Mouse (Mus musculus): Measurements from ENCODE around the gene Gm44503. TPM values are rescaled to one million over a fixed set of nuclear protein-coding genes. Genes with fewer than 3 reads are reported as not detected.
A peak's percentile ranks its signal among the peaks of the same experiment; 100 is the strongest.

Gm44503 gene
- total and polyA plus RNA-seq, 2 experiments: not detected

- Histone ChIP-seq H3K4me3 (ENCODE audit: insufficient read depth, low read depth, low read length) (no peak overlapping the region), H3K4me1 (ENCODE audit: control insufficient read depth, insufficient read depth, low read length) (no peaks in the 10 kb centered on the region), H3K27me3 (ENCODE audit: control insufficient read depth, insufficient read depth, low read length) (no peaks in the 10 kb centered on the region), H3K79me2 (ENCODE audit: control insufficient read depth, insufficient read depth, low read length) (no peaks in the 10 kb centered on the region), H3K36me3 (ENCODE audit: control insufficient read depth, insufficient read depth, low read length) (no peaks in the 10 kb centered on the region), H3K9ac (ENCODE audit: low read depth, low read length) (no peak overlapping the region), H3K27ac (replicated peaks; ENCODE audit: insufficient read depth, low read depth, low read length) (no peak overlapping the region)
- 90% methylated on average over 5 of the region's 5 CpGs for WGBS
- TF ChIP-seq POLR2A (IDR thresholded peaks at IDR 0.05; ENCODE audit: extremely low read depth, insufficient read depth, low read length): no peak
- DNase-seq (ENCODE audit: extremely low read depth, low read depth, low spot score): no peak
These were observed 16.1 kb downstream of the Gm44503 start for GRCm38 (mm10) chr9:72974734-72975133.

- TF ChIP-seq POLR2A (IDR thresholded peaks at IDR 0.05; ENCODE audit: extremely low read depth, insufficient read depth, low read length) (no peak), CTCF (IDR thresholded peaks at IDR 0.05; ENCODE audit: low read depth, low read length) (no peak)
- no peak for DNase-seq (ENCODE audit: extremely low read depth, low read depth, low spot score)
- no peaks in the 10 kb centered on the region for H3K36me3 ChIP-seq (ENCODE audit: control insufficient read depth, insufficient read depth, low read length)
- H3K79me2 ChIP-seq (ENCODE audit: control insufficient read depth, insufficient read depth, low read length): no peaks in the 10 kb centered on the region
- no peak overlapping the region for H3K27ac ChIP-seq (replicated peaks; ENCODE audit: insufficient read depth, low read depth, low read length)
- H3K27me3 ChIP-seq (ENCODE audit: control insufficient read depth, insufficient read depth, low read length): no peaks in the 10 kb centered on the region
- no peaks in the 10 kb centered on the region for H3K4me1 ChIP-seq (ENCODE audit: control insufficient read depth, insufficient read depth, low read length)
- no peak overlapping the region for H3K9ac ChIP-seq (ENCODE audit: low read depth, low read length)
- 91% methylated on average over 1 of the region's 1 CpGs for WGBS
- no peak overlapping the region for H3K4me3 ChIP-seq (ENCODE audit: insufficient read depth, low read depth, low read length)
These were observed 16.6 kb downstream of the Gm44503 start for GRCm38 (mm10) chr9:72975242-72975641.

GRCm38 (mm10) chr9:72983066-72983465 is 24.4 kb downstream of the Gm44503 start:
- H3K4me3 ChIP-seq (ENCODE audit: insufficient read depth, low read depth, low read length): no peak overlapping the region

GRCm38 (mm10) chr9:72985250-72986220 is 26.9 kb downstream of the Gm44503 start, which contains the start of the genes Ccpg1os and Ccpg1:
Gene Ccpg1os, minus strand, starts transcription at chr9:72985382.
Gene Ccpg1, plus strand, starts transcription at chr9:72985429.
- no peaks in the 10 kb centered on the region for H3K27me3 ChIP-seq (ENCODE audit: control insufficient read depth, insufficient read depth, low read length)
- DNase-seq (ENCODE audit: extremely low read depth, low read depth, low spot score): peak; percentile 91
- peaks cover 6% of the 10 kb centered on the region for H3K4me1 ChIP-seq (ENCODE audit: control insufficient read depth, insufficient read depth, low read length)
- H3K9ac ChIP-seq (ENCODE audit: low read depth, low read length): peak within 1 kb of the TSS; percentile 77
- H3K27ac ChIP-seq (replicated peaks; ENCODE audit: insufficient read depth, low read depth, low read length): peak within 1 kb of the TSS; percentile 62
- peaks cover 12% of the 10 kb centered on the region; the same call in 1 of the 2 replicates for H3K79me2 ChIP-seq (ENCODE audit: control insufficient read depth, insufficient read depth, low read length)
- no peaks in the 10 kb centered on the region for H3K36me3 ChIP-seq (ENCODE audit: control insufficient read depth, insufficient read depth, low read length)
- WGBS: under 1% methylated on average over 88 of the region's 88 CpGs
- peak; percentile 86 for TF ChIP-seq POLR2A (IDR thresholded peaks at IDR 0.05; ENCODE audit: extremely low read depth, insufficient read depth, low read length)
- no peak for TF ChIP-seq CTCF (IDR thresholded peaks at IDR 0.05; ENCODE audit: low read depth, low read length)
- H3K4me3 ChIP-seq (ENCODE audit: insufficient read depth, low read depth, low read length): peak within 1 kb of the TSS; percentile 74

More at GRCm38 (mm10) chr9:72983066-72983465, 24.4 kb downstream of the Gm44503 start:
- DNase-seq (ENCODE audit: extremely low read depth, low read depth, low spot score): no peak
- Histone ChIP-seq H3K4me1 (ENCODE audit: control insufficient read depth, insufficient read depth, low read length) (peaks cover 3% of the 10 kb centered on the region; the same call in 1 of the 2 replicates), H3K79me2 (ENCODE audit: control insufficient read depth, insufficient read depth, low read length) (peaks cover 9% of the 10 kb centered on the region; the same call in 1 of the 2 replicates), H3K9ac (ENCODE audit: low read depth, low read length) (no peak overlapping the region), H3K27me3 (ENCODE audit: control insufficient read depth, insufficient read depth, low read length) (no peaks in the 10 kb centered on the region), H3K36me3 (ENCODE audit: control insufficient read depth, insufficient read depth, low read length) (no peaks in the 10 kb centered on the region), H3K27ac (replicated peaks; ENCODE audit: insufficient read depth, low read depth, low read length) (no peak overlapping the region)
- TF ChIP-seq CTCF (IDR thresholded peaks at IDR 0.05; ENCODE audit: low read depth, low read length): no peak
- no peak for TF ChIP-seq POLR2A (IDR thresholded peaks at IDR 0.05; ENCODE audit: extremely low read depth, insufficient read depth, low read length)
- WGBS: 62% methylated on average over 2 of the region's 2 CpGs

- Histone ChIP-seq H3K4me3 (ENCODE audit: insufficient read depth, low read depth, low read length) (no peak overlapping the region), H3K27me3 (ENCODE audit: control insufficient read depth, insufficient read depth, low read length) (no peaks in the 10 kb centered on the region), H3K36me3 (ENCODE audit: control insufficient read depth, insufficient read depth, low read length) (no peaks in the 10 kb centered on the region), H3K27ac (replicated peaks; ENCODE audit: insufficient read depth, low read depth, low read length) (no peak overlapping the region), H3K79me2 (ENCODE audit: control insufficient read depth, insufficient read depth, low read length) (peaks cover 12% of the 10 kb centered on the region; the same call in 1 of the 2 replicates), H3K9ac (ENCODE audit: low read depth, low read length) (no peak overlapping the region), H3K4me1 (ENCODE audit: control insufficient read depth, insufficient read depth, low read length) (peaks cover 6% of the 10 kb centered on the region)
- no peak for DNase-seq (ENCODE audit: extremely low read depth, low read depth, low spot score)
- WGBS: 77% methylated on average over 3 of the region's 3 CpGs
- TF ChIP-seq POLR2A (IDR thresholded peaks at IDR 0.05; ENCODE audit: extremely low read depth, insufficient read depth, low read length) (no peak), CTCF (IDR thresholded peaks at IDR 0.05; ENCODE audit: low read depth, low read length) (no peak)
These were observed 29.1 kb downstream of the Gm44503 start for GRCm38 (mm10) chr9:72987703-72988102.
